Mouse (Mus musculus) hindlimb bud, embryonic 11.5 days (tissue): Measurements from ENCODE around the gene Gdf3.
"Not testable (repeated sequence)": the region's sequence is repeated elsewhere in the genome, so short reads cannot be mapped to it uniquely, and the experiment has no call there.

ENCODE experiments used
- DNase-seq: peaks from one replicate; pipeline ENCODE4 v3.0.0-alpha.2; 2012; ENCODE audit warnings: low read depth, low spot score; ENCODE audit errors: extremely low spot score

Gene Gdf3

DNA sequence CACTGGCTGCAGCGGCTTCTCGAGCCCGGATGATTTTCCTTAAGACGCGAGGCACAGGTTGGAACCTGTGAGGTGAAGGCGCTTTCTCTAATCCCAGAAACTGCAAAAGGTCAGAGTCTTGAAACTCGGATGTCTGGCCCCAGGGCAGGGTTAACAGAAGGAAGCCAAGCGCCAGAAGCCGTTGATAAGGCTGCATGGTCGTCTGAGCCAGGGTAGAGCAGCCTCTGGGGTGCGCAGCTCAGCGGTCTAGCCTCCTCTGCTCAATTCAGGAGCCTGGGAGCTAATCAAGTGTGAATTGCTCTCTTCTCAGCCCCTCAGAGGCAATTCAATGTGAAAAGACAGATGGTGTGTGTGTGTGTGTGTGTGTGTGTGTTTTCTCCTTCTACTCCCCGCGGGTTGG is at the start of gene Gdf3:
Gene Gdf3, minus strand, starts transcription at position 317 of the 400 bp plus-strand sequence.
- no peak for DNase-seq

DNA sequence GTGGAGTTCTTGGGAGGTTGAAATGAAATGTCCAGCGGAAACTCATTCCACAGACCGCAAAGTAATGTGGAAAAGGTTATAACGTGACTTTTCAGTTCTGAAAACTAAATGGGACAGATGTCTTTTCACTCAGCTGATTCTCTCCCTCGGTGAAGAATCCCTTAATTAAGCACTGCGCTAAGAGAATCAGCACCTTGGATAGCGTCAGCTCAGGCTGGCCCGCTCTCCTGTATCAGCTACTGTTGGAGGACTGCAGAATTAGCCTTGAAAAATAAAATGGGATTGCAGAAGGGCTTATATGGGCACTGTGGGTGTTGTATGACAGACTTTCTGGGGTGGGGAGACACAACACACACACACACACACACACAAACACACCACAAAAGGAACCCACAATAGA is 49.7 kb upstream of the Gdf3 start:
- DNase-seq = peak; percentile 52

DNA sequence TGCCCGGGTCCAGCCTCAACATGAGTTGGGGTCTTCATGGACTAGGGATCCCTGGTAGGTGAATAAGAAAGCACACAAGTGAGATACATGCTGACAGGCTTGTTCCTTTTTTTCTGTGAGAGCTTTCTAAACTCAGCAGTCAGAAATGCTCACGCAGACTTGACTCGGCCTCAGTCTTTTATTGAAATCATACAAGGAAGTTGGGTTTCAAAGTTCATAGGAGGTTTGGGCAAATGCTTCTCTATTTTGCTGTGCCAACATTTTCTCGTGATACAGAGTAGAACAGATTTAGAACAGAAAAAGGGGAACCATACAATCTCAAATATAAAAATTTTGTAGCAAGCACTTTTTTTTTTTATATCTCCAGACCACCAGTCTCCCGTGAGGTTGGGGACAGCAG is 47.7 kb upstream of the Gdf3 start:
- DNase-seq = no peak

DNA sequence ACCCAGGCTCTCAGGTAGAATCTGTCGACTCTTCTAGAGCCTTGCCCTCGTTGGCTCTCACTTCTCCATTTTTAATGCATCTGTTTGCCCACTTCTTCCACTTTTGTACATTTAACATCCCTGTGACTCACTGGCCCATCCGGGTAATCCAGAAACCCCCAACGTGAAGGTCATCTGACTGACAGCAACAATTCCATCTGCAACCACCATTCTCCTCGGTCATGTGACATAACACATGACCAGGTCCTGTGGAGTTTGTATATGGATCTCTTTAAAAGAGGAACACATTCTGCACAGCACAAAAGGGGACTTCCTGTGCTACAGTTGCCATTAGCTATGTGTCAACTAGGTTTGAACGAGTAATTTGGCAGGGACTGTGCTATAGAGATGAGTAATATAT is 44.4 kb upstream of the Gdf3 start:
- no peak for DNase-seq

DNA sequence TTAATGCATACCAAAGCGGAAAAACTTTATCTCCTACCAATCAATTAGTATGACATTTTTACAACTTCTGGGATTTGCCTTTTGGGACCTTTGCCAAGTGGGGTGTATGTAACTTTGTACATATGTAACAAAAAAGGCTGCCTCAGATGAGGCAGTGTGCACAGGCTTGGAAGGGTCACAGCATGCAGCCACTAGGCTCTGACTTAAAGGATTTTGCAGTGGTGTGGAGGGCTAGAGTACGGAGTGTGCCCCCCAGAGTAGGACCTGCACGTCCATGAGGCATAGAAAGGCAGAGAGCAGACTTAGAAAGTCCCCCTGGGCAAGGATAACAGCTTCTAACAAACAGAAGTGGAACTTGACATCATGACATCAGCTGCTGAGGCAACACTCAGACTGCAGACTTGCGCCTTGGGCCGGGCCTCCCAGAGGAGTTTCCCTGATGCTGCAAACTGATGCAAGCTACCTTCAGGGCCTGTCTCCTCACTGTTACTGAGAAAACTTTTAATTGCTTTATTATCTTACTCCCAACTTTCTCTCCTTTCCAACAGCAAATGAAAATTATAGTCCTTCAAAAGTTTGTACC is 40.6 kb upstream of the Gdf3 start:
- no peak for DNase-seq

DNA sequence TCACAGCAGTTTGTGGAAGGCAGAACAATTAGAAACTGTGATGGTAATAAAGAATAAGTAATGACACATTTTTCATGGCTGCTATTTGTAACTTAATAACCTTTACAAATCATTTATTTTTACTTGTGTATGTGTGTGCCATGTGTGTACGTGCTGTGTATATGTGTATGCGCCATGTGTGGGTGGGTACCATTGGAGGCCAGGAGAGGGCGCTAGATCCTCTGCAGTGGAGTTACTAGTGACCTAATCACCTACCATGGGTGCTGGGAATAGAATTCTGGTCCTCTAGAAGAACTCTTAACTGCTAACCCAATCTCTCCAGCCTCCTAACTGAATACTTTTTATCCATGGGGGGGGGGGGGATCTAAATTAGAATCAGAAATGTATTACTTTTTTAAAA is 40.0 kb upstream of the Gdf3 start:
- DNase-seq = no peak

DNA sequence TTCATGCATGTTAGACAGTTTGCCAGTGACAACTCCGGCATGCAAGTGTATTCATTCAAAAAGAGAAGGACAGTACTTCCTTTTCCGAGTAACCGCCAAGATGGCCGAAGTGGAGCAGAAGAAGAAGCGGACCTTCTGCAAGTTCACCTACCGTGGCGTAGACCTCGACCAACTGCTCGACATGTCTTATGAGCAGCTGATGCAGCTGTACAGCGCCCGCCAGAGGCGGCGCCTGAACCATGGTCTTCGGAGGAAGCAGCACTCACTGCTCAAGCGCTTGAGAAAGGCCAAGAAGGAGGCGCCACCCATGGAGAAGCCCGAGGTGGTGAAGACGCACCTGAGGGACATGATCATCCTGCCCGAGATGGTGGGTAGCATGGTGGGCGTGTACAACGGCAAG is 34.3 kb upstream of the Gdf3 start:
- not testable (repeated sequence) for DNase-seq

DNA sequence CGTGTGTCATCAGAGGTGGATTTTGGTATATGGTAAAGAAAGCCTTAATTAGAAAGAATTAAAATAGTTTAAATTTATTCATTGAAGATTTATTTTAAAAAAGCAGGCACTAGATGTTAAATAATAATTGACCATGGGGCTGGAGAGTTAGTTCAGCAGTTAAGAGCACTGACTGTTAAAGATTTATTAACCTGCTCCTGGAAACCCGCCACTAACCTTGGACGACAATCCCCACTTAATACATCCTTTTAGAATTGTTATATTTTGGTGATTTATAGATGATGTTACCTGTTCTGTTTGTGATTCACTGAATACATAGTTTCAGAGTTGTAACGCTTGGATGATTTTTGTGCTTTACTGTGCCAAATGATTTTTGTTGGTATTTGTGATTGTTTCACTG is 27.7 kb upstream of the Gdf3 start:
- DNase-seq = not testable (repeated sequence)

DNA sequence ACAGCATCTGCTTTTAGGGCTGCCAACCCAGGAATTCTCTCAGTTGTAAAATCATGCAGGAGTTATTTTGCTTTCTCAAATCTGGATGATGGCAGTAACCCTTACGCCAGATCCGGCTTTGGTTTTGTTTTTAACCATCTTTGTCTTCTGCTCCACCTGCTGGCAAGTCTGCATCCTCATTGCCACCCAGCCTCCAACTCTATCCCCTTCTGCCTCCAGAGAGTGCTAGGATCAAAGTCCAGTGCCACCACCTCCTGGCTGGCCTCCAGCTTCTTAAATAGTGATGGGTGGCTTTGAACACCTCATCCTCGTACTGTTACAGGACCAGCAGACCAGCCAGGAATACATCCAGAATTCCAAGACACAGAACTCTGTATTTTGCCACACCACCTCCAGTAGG is 26.8 kb upstream of the Gdf3 start:
- no peak for DNase-seq

DNA sequence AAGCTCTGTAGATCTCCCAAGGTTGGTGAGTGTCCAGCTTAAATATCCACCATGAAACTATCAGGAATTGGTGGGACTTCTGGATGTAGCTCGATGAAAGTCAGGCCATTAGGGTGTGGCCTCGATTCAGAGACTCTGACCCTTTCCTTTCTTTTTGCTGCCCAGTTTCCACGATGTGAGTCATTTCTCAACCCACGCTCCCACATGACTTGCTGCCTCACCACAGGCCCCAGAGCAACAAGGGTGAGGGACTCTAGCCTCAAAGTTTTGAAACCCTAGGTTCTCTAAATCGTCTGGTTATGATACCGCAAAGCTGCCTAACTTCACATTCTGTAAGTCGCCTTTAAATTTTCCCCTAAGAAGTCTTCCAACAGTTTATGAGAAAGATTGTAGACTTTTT is 25.4 kb upstream of the Gdf3 start:
- no peak for DNase-seq

DNA sequence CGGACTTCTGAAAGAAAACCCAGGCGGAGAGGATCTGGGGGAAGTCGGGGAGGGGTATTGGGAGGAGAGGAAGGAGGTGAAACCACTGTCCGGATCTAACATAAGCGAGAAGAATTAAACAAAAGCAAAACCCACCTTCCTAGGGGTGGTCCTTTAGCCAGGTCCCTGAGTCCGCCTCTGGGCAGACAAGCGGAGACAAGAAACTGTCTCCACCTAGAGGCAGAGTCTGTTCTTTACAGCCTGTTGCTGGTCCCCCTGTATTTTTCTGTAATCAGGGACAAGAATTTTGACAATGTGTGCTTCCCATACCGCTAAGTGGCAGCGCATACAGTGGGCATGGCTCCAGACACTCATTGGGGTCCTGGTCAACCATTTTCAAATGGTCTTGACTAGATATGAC is 23.5 kb upstream of the Gdf3 start:
- no peak for DNase-seq

DNA sequence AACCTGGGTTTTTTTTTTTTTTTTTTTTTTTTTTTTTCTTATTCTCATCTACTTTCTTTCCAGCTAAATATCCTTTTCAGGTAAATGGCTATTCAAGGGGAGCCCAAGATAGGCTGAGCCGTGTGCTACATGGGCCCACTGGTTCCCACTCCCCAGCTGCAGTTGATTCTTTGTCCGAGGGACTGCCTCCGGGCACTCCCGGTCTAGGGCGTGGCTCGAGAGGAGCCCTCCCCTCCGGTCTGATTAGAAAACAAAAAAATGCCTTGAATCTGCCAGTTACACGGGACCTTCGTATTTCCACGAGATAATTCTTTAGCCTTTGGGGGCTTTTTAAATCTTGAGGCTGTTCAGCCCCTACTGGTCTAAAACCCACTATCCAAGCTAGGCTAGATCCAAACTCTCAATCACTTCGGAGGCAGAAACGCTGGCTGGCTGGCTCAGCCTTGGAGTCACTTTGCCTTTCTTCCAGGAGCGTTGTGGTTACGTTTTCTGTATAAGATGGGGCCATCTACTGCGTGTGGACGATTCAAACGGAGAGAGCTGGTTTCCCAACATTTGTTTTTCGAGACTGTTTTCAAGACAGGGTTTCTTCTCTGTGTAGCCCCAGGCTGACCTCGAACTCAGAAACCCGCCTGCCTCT is 17.7 kb upstream of the Gdf3 start:
- DNase-seq = no peak

DNA sequence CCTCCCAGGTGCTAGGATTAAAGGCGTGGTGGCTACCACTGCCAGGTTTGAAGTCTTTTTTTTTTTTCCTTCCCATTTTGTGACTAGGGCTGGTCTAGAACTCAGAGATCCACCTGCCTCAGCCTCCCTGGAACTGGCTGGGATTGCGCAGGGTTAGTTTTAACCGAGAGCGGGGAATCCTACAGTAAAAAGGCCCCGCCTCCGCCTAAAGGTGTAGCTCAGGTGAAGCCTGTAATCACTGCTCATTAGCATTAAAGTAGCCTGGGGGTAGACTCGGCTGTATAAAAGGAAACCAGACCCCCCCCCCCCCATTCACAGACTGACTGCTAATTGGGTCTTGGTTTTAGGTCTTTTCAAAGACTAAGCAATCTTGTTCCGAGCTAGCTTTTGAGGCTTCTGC is 16.2 kb upstream of the Gdf3 start, which contains the start of gene Dppa3:
Gene Dppa3, plus strand, starts transcription at position 301 of the 400 bp plus-strand sequence.
- no peak for DNase-seq

DNA sequence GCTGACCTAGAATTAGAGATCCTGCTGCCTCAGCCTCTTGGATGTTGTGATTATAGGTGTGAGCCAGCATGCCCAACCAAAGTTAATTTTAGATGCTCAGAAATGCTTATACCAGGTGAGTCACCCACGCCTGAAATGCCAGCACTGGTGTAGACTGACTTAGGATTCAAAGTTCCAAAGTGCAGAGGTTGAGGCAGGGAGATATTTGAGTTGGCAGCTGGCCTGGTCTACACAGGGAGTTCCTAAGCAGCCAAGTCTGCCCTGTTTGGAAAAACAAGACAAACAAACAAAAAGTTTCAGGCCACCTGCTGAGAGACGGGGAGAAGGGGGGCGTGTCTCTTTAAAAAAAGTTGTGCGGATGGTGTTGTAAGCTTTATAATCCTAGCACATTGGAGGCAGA is 15.3 kb upstream of the Gdf3 start:
- no peak for DNase-seq

DNA sequence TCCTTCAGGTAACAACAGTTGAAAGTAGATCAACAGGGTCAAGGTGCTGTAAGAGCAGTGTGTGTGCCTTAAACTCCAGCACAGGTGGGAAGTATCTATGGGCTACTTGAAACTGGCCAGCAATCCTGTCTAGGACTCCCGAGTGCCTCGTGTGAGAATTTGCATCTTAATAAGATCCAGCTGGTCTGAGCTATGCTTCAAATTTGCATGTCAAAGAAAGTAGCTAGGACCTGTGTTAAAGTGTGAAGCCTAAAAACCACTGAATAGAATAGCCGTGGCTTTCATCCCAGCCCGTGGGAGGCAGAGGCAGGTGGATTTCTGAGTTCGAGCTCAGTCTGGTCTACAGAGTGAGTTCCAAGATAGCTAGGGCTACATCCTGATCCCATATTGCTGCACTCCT is 14.6 kb upstream of the Gdf3 start:
- DNase-seq = no peak

DNA sequence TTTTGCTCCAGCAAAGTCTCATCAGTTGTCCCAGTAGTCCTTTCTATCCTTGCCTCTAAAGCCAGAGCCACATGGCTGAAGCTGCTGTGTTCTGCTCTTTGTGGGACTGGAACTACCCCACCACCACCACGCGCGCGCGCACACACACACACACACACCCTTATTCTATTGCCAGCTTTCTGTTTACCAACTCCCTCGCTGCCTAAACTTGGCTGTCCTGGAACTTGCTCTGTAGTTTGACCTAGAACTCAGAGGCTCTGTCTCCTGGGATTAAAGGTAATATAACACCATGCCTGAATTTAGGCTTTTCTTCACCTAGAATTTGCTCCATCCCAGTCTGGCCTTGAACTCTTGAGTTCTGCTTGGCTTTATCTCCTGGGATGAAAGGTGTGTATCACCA is 11.2 kb upstream of the Gdf3 start:
- no peak for DNase-seq

DNA sequence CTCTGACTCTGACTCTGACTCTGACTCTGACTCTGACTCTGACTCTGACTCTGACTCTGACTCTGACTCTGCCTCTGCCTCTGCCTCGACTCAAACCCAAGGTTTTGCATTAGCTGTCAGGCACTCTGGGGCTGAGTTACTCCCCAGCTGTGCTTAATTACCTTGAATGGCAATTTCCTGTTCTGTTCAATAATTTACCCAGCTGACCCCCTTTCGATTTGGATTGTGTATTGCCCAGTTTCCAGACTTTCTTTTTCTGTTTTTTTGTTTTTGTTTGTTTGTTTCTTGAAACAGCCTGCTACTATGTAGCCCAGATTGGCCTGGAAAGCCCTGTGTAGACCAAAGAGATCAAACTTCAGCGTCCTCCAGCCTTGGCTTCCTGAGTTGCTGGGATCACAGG is 6.1 kb upstream of the Gdf3 start:
- no peak for DNase-seq

DNA sequence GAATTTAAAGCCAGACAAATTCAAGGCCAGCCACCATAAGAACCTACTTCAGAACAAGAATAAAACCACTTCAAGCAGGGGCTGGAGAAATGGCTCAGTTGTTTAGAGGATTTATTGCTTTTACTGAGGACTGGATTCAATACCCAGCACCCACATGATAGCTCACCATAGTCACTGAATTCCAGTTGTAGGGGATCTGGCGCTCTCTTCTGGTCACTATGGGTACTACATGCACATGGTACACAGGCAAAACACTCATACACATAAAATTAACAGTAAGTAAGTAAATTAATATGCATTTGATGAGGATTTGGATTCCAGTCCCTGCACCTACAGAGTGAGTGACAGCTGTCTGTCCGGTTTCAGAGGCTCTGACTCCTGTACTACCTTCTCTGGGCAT is 4.2 kb upstream of the Gdf3 start:
- no peak for DNase-seq

DNA sequence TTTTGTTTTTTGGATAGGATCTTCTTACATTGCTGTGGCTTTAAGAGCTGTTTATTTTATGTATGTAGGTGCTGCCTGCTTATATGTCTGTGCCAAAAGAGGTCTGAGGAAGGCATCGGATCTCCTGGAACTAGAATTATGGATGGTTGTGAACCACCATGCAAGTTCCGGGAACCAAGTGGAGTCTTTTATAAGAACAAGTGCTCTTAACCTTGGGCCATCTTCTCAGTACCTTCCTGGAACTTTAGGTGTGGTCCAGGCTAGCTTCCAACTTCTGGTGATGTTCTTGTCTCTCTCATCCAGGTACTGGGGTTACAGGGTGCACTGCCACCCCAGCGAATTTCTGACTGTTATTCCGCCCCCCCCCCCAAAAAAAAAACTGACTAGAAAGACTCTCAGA is 2.5 kb upstream of the Gdf3 start:
- no peak for DNase-seq

DNA sequence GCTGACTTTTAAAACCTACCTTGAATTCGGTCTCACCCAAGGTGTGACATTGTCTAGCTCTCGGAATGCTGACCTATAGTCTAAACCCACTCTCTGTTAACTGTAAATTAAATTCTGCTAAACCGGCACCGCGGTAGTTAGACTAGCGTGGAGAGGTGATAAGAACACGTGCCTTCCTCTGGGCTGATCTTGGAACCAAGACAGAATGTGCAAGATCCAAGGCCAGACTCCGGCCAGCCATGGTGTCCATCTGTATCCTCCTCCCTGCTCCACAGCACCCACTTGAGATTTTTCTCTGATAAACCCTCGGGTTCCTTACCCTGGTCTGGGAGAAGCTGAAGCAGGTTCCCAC is 534 bp downstream of the Gdf3 start:
- no peak for DNase-seq

DNA sequence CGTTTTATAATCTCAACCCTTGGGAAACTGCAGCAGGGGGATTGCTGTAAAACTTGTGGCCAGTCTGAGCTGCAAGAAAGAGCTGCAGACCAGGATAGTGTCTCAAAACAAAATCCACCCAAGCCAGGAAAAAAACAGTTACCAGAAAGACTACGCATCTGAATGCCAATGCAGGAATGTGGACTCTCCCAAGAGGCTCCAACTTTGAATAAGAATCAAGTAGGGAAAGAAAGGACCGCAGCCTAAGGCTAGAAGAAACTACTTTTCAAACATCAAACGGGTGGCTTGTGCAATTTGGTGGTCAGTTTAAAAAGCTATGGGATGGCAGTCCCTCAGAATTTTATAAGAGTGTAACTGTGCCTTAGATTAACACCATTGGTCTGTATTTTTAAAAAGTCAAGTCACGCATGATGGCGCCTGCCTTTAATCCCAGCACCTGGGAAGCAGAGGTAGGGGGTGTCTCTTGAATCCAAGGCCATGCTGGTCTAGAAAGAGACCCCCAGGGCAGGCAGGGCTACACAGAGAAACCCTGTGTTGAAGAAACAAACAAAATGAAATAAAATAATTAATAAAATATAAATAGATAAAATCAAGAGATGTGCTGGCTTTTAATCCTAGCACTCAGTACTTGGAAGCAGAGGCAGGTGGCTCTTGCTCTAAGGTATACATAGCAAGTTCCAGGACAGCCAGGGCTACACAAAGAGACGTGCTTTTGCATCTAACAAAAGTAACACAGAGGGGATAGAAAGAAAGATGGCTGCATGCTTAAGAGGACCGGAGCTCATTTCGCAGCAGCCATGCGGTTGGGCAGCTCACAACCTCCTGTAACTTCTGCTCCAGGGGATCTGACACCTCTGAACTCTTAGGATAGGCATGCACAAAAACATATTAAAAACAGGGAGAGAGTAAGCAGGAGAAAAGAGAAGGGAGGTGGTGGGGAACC is 1.2 kb downstream of the Gdf3 start:
- no peak for DNase-seq

DNA sequence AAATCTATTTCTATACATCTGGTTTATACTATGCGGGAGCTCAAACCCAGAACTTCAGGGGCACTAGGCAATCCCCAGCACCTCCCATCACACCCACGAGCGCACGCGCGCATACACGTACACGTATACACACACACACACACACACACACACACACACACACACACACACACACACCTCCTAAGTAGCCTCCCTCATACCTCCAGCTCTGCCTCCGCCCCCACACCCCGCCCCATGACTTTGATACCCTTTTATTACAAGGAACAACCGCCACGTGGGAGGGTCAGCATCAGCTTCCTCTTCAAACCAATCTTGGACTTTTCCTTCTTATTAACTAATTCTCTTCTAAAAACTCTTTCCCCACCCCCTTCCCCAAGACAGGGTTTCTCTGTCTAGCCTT is 2.2 kb downstream of the Gdf3 start:
- DNase-seq = no peak
